ENCODE assay signal across 14 mouse cellular contexts in genomic region chr3:34558821-34559520, GRCm38 (mm10).
DNase-seq lines count a peak whose midpoint lies in the region; ATAC-seq and TF ChIP-seq lines count a peak whose summit lies in the region.
"Had no signal": no experiment of that assay in that cellular context is flagged by ENCODE, and none has a peak within 500 bp of the region (broad histone marks: within the 10 kb centered on the region; RNA-seq: fewer than 3 reads in every experiment).

No protein-coding gene starts in this region.

- H3K4me3 ChIP-seq in ES-E14 (ENCODE audit: insufficient read depth in 1 of 2, low read depth in 1 of 2, low read length in 2 of 2, poor library complexity in 1 of 2, severe bottlenecking in 1 of 2) = no peak overlapping the region
- H3K4me3 ChIP-seq in forebrain, embryonic 13.5 days = no peak overlapping the region
- H3K4me3 ChIP-seq in limb, embryonic 10.5 days = no peak overlapping the region
- no peak overlapping the region for H3K4me3 ChIP-seq in cerebellum, adult 2 months (replicated peaks; ENCODE audit: insufficient read depth, low read depth, low read length)
- H3K4me3 ChIP-seq: heart, embryonic 13.5 days; limb, embryonic 15.5 days had no signal

- in situ Hi-C loops in ES-E14 (cut with MboI; ENCODE audit: low sequenced_read_pairs in 2 of 2, unreplicated experiment in 2 of 2) = no loop called here

- no peaks in the 10 kb centered on the region for H3K9me3 ChIP-seq in ES-E14 (ENCODE audit: control insufficient read depth, insufficient read depth, low read depth, low read length)
- H3K9me3 ChIP-seq in forebrain, embryonic 13.5 days (replicated peaks) = no peaks in the 10 kb centered on the region
- no peaks in the 10 kb centered on the region for H3K9me3 ChIP-seq in limb, embryonic 10.5 days (replicated peaks)
- H3K9me3 ChIP-seq: heart, embryonic 13.5 days; limb, embryonic 15.5 days had no signal

- H3K27ac ChIP-seq in ES-E14 (ENCODE audit: insufficient read depth, low read depth, low read length, poor library complexity, severe bottlenecking) = no peak overlapping the region
- H3K27ac ChIP-seq in forebrain, embryonic 13.5 days = peak overlapping the region; percentile 88; the same call in 1 of the 2 replicates
- no peak overlapping the region for H3K27ac ChIP-seq in limb, embryonic 10.5 days
- no peak overlapping the region for H3K27ac ChIP-seq in cerebellum, adult 2 months (ENCODE audit: insufficient read depth, low read length)
- H3K27ac ChIP-seq: heart, embryonic 13.5 days; limb, embryonic 15.5 days had no signal

- DNase-seq in ES-E14 (ENCODE audit: low read depth, low spot score) = no peak
- peak; percentile 35 for DNase-seq in Muller cell, postnatal 12 days (ENCODE audit: inconsistent ontology term)
- DNase-seq in limb, embryonic 10.5 days (ENCODE audit: low spot score) = peak; percentile 8
- no peak for DNase-seq in cerebellum, adult 2 months
- no peak for DNase-seq in lung, adult 18-20 months
- DNase-seq: cerebellum, adult 8-10 months; gastrocnemius, postnatal 14 days; kidney, adult 8-10 months; lung, adult 2 months; right cerebral cortex, postnatal 14 days had no signal

- no peak overlapping the region; the same call in 1 of the 2 replicates for H3K4me2 ChIP-seq in forebrain, embryonic 13.5 days
- H3K4me2 ChIP-seq: heart, embryonic 13.5 days; limb, embryonic 15.5 days had no signal

- no peaks in the 10 kb centered on the region for H3K27me3 ChIP-seq in forebrain, embryonic 13.5 days
- H3K27me3 ChIP-seq in limb, embryonic 10.5 days (ENCODE audit: low read depth, poor library complexity, severe bottlenecking) = no peaks in the 10 kb centered on the region
- H3K27me3 ChIP-seq in cerebellum, adult 2 months (ENCODE audit: control insufficient read depth, insufficient read depth, low read length) = no peaks in the 10 kb centered on the region
- H3K27me3 ChIP-seq: heart, embryonic 13.5 days; limb, embryonic 15.5 days had no signal

- 16% methylated on average over 10 of the region's 10 CpGs for WGBS in forebrain, embryonic 13.5 days
- WGBS in limb, embryonic 10.5 days = 73% methylated on average over 10 of the region's 10 CpGs
- 53% methylated on average over 10 of the region's 10 CpGs for WGBS in cerebellum, adult 2 months

- H3K36me3 ChIP-seq in ES-E14 (ENCODE audit: control insufficient read depth, insufficient read depth, low read length, poor library complexity, severe bottlenecking) = no peaks in the 10 kb centered on the region
- no peaks in the 10 kb centered on the region for H3K36me3 ChIP-seq in forebrain, embryonic 13.5 days (ENCODE audit: poor library complexity, severe bottlenecking)
- H3K36me3 ChIP-seq in limb, embryonic 10.5 days = no peaks in the 10 kb centered on the region
- H3K36me3 ChIP-seq: heart, embryonic 13.5 days; limb, embryonic 15.5 days had no signal

- peaks cover 0 to 4% of the 10 kb centered on the region in 2 experiments; a peak in 1 of 4 replicates for H3K4me1 ChIP-seq in ES-E14 (ENCODE audit: control insufficient read depth in 2 of 2, insufficient read depth in 2 of 2, low read length in 2 of 2, poor library complexity in 1 of 2)
- H3K4me1 ChIP-seq in forebrain, embryonic 13.5 days = peaks cover 49% of the 10 kb centered on the region
- H3K4me1 ChIP-seq in limb, embryonic 10.5 days = no peaks in the 10 kb centered on the region
- H3K4me1 ChIP-seq in cerebellum, adult 2 months (ENCODE audit: control insufficient read depth, insufficient read depth, low read length) = no peaks in the 10 kb centered on the region
- H3K4me1 ChIP-seq: heart, embryonic 13.5 days; limb, embryonic 15.5 days had no signal

- no peak for TF ChIP-seq CTCF in cerebellum, adult 2 months (IDR thresholded peaks at IDR 0.05; ENCODE audit: borderline replicate concordance, insufficient read depth, low read depth, low read length)

- no peak for TF ChIP-seq POLR2A in cerebellum, adult 2 months (IDR thresholded peaks at IDR 0.05; ENCODE audit: borderline replicate concordance, insufficient read depth, low read length)

- no peak overlapping the region for H3K9ac ChIP-seq in ES-E14 (ENCODE audit: insufficient read depth, low read depth, low read length, poor library complexity, severe bottlenecking)
- no peak overlapping the region for H3K9ac ChIP-seq in forebrain, embryonic 13.5 days
- H3K9ac ChIP-seq: heart, embryonic 13.5 days; limb, embryonic 15.5 days had no signal

- peak; percentile 55 for ATAC-seq in forebrain, embryonic 13.5 days
- no peak for ATAC-seq in megakaryocyte, adult 5-6 weeks (ENCODE audit: poor library complexity, severe bottlenecking)

TF ChIP-seq in ES-E14, 5 proteins besides CTCF, POLR2A, EP300 and RAD21:
- TF ChIP-seq HCFC1 (IDR thresholded peaks at IDR 0.05; ENCODE audit: borderline replicate concordance, insufficient read depth, low read length) (no peak), ZNF384 (IDR thresholded peaks at IDR 0.05; ENCODE audit: low read depth, low read length) (no peak), CHD2 (IDR thresholded peaks at IDR 0.05; ENCODE audit: low read depth, low read length) (0 out of 2 replicates have a peak, but pooled peaks have one; percentile 39), MAFK (IDR thresholded peaks at IDR 0.05; ENCODE audit: insufficient read depth, low read depth, low read length) (no peak)

Comparison
In these comparisons a context has a peak if more than half of its experiments do, and no peak if none do; other contexts are left out.
1. DNase-seq: peak in Muller cell, postnatal 12 days (single experiment) and limb, embryonic 10.5 days (single experiment); none in ES-E14 (single experiment), cerebellum, adult 2 months (0 of 2) and lung, adult 18-20 months (0 of 2).